Mouse (Mus musculus): ENCODE data around the gene Hsp90ab1.

DNA sequence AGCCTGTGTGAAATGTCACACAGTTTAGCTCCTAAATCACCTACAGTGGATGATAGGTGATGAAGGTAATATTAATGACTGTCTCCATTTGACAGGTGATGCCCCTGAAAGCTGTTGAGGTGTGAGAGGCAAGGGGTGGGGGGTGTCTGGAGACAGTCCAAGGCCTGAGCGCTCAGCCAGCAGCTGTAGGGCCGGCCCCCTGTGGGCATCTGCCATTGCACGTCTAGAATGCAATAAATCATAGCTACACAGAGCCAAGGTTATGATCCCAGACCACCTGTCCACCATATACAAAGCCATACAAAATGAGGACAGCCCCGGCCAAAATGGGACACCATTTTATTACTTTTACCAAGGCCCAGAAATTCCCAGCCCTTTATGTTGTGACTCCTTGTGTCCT, 48.1 kb downstream of the Hsp90ab1 start:
- TF ChIP-seq MAX (IDR thresholded peaks at IDR 0.05; ENCODE audit: low read depth) (no peak), REST (IDR thresholded peaks at IDR 0.05; ENCODE audit: insufficient read depth, insufficient read length) (no peak)
